Mouse (Mus musculus) left cerebral cortex, adult 2 months (tissue): ENCODE measurements around the gene Abcb6. TPM values are rescaled to one million over a fixed set of nuclear protein-coding genes. Genes with fewer than 3 reads are reported as not detected.

Experiments
- DNase-seq, 2 experiments: peaks; one replicate each; pipeline ENCODE4 v3.0.0; 2021 to 2022; ENCODE audit warnings: low spot score in 2 of 2, mixed read lengths in 1 of 2; ENCODE audit errors: extremely low spot score in 1 of 2
- H3K27ac ChIP-seq: fragments of 200-600 bp; 2 replicates; pipeline ENCODE4 v1.8.1; 2022
- H3K4me3 ChIP-seq: fragments of 200-600 bp; 2 replicates; pipeline ENCODE4 v1.8.1; 2022
- CTCF ChIP-seq: fragments of 200-600 bp; IDR thresholded peaks from 2 replicates; pipeline ENCODE4 v1.8.1; 2022; ENCODE audit warnings: antibody characterized with exemption, mild to moderate bottlenecking, moderate library complexity
- intact Hi-C: fragments of 180-260 bp; cut with DNase I; formaldehyde crosslinking; loops from one replicate; pipeline ENCODE4 v1.15.1; 2025
- total RNA-seq, 2 experiments: library from RNA; stranded (reverse); gene quantifications; 2 replicates each; pipeline ENCODE4 v1.2.3; 2021

Abcb6 gene
- total RNA-seq, 2 experiments from 2014 or later: 24.9 to 25.4 TPM

DNA sequence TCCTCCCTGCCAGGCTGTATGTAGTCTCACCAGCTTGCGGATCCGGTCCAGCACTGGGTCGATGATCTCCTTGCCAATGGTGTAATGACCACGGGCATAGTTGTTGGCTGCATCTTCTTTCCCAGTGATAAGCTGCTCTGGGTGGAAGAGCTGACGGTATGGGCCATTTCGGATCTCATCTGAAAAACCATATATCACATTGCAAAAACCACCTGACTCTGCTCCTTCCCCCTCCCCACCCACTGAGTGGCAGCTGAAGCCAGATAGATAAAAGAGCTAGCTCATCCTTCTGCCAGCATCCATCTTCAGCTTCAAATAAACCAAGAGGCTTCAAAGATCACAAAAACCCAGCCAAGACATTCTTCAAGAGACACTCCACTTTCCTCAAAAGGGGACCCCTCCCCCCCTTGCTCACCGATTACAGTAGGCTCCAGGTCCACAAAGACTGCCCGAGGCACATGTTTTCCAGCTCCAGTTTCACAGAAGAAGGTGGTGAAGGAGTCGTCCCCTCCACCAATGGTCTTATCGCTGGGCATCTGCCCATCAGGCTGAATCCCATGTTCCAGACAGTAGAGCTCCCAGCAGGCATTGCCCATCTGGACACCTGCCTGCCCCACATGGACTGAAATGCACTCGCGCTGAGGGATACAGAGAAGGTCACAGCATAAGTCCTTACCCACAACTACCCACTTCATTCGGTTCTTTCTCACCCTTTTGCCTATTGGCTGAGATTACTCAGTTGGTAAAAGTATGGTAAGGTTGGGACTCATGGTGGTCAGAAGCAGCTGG is 36.8 kb upstream of the Abcb6 start:
- intact Hi-C loops: loop anchor here (5.0 kb wide), 2 partner anchors 35 kb away; partner anchors contain the start of gene Abcb6
- Histone ChIP-seq H3K27ac (peak overlapping the region; percentile 92), H3K4me3 (peak overlapping the region; percentile 79)
- no peak for TF ChIP-seq CTCF
- no peak for DNase-seq

- intact Hi-C loops: loop anchor here (5.0 kb wide), 2 partner anchors 33 to 37 kb away; partner anchors contain the start of gene Abcb6
- TF ChIP-seq CTCF: no peak
- Histone ChIP-seq H3K4me3 (peak overlapping the region; percentile 9; the same call in 1 of the 2 replicates), H3K27ac (peak overlapping the region; percentile 29; the same call in 1 of the 2 replicates)
- no peak for DNase-seq
Observed at GRCm38 (mm10) chr1:75215785-75216184, 35.6 kb upstream of the Abcb6 start.

DNA sequence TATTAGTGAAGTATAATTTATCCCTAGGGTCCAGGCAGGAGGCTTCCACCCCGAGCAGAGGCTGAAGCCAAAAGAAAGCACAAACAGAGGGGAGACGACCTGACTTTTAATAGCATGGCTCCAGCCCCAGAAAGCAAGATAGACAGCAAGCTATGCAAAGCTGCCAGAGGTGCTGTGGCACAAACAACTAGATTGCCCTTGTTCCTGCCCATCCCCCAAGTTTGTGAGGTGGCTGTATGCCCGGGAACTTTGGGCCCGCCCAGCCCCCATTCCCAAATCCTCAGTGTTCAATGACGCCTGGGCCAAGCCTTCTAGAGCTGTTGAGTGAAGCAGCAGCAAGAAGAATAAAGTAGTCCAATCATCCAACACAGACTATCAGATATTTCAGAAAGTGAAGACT is 34.7 kb upstream of the Abcb6 start:
- DNase-seq: peak; percentile 56 to 68
- H3K27ac ChIP-seq: peak overlapping the region; percentile 29; the same call in 1 of the 2 replicates
- intact Hi-C loops: loop anchor here (5.0 kb wide), 2 partner anchors 33 to 37 kb away; partner anchors contain the start of gene Abcb6
- H3K4me3 ChIP-seq: no peak overlapping the region
- no peak for TF ChIP-seq CTCF

- Histone ChIP-seq H3K27ac (peak overlapping the region; percentile 53), H3K4me3 (no peak overlapping the region)
- intact Hi-C loops: no loop called here
- no peak for DNase-seq
- no peak for TF ChIP-seq CTCF
Observed at GRCm38 (mm10) chr1:75214442-75214841, 34.2 kb upstream of the Abcb6 start.

DNA sequence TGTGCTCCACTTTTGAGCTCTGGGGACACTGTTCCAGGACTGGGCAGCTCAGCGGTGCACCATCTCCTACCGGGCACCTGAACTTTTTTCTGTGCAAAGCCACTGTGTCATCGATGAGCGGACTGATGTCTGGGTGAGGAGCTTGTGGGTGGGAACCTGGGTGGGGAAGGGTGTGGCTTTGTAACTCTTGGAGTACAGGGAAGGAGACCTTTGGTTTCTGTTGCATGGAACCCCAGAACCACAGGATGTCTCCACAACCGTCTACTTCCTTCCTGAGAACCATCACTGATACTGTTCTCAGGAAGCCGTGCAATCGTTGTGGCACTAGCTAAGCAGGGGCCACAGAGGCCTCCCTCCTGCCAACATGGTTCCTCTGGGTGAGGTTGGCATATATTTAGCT is 32.9 kb upstream of the Abcb6 start:
- intact Hi-C loops: no loop called here
- DNase-seq: no peak
- TF ChIP-seq CTCF: no peak
- Histone ChIP-seq H3K27ac (no peak overlapping the region), H3K4me3 (no peak overlapping the region)

DNA sequence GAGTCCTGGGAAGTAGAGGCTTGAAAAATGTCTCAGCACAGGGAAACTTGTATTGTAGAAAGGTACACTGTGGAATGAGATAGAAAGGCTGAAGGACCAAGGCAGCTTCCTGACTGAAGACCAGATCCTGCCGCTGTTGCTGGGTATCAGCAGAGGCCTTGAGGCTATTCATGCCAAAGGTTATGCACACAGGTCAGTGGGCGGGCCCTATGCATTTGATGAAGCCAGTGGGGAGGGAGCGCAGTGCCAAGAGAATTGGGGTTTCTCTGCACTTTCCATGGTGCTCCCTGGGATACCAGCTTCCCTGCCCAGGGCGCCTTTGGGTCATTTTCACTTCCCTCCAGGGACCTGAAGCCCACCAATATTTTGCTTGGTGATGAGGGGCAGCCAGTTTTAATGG is 32.4 kb upstream of the Abcb6 start:
- TF ChIP-seq CTCF: no peak
- H3K27ac ChIP-seq: no peak overlapping the region
- intact Hi-C loops: no loop called here
- H3K4me3 ChIP-seq: no peak overlapping the region
- no peak for DNase-seq

- intact Hi-C loops: no loop called here
- Histone ChIP-seq H3K27ac (peak overlapping the region; percentile 88), H3K4me3 (peak overlapping the region; percentile 95)
- no peak for DNase-seq
- TF ChIP-seq CTCF: no peak
Observed at GRCm38 (mm10) chr1:75211141-75211708, 31.0 kb upstream of the Abcb6 start.

- peak; percentile 95 to 96 for DNase-seq
- intact Hi-C loops: no loop called here
- Histone ChIP-seq H3K27ac (peak within 1 kb of the TSS; percentile 88), H3K4me3 (peak within 1 kb of the TSS; percentile 95)
- no peak for TF ChIP-seq CTCF
Observed at GRCm38 (mm10) chr1:75210136-75211087, 30.2 kb upstream of the Abcb6 start, which contains the start of the genes Glb1l and Stk16. Gene Glb1l, minus strand, starts transcription at chr1:75210813. Gene Stk16, plus strand, starts transcription at chr1:75210838.

DNA sequence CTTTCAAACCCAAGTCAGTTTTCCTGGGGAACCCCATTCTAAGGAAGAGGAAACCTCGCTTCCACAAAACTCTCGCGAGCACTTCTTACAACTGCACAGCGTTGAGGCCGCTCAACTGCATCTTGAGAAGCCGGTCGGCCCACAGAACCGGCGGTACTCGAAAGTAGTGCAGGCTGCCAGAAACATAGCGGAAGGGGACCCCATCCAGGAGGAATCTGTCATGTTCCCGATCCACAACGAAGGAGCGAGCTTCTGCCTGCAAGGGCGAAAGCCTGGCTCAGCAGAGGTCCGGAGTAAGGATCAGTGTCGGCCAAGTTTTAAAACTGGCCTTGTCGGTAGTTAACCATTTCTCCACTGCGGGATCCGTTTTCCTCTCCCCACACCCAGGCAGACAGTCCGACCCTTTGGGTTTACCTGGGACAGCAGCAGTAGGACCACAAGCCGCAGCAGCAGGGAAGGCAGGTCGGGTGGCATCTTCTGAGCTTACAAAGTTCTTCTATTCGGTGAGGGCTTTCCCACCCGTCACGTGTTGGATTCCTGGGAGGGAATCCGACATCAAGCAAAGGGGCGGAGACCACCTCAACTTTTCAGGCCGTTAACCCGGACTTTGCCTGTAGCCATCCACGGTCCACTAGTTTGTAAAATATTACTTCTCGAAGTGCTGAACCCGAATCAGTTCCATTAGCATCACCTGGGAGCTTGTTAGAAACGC is 28.9 kb upstream of the Abcb6 start:
- no peak for DNase-seq
- intact Hi-C loops: no loop called here
- no peak; the same call in 1 of the 2 replicates for TF ChIP-seq CTCF
- Histone ChIP-seq H3K4me3 (peak overlapping the region; percentile 33), H3K27ac (no peak overlapping the region)

GRCm38 (mm10) chr1:75201236-75201635 is 21.0 kb upstream of the Abcb6 start:
- no peak for DNase-seq

GRCm38 (mm10) chr1:75192452-75192851 is 12.3 kb upstream of the Abcb6 start:
- TF ChIP-seq CTCF: no peak
- intact Hi-C loops: no loop called here
- DNase-seq: no peak
- Histone ChIP-seq H3K27ac (peak overlapping the region; percentile 89), H3K4me3 (peak overlapping the region; percentile 60)

More at GRCm38 (mm10) chr1:75201236-75201635, 21.0 kb upstream of the Abcb6 start:
- no peak overlapping the region for H3K4me3 ChIP-seq
- intact Hi-C loops: no loop called here
- no peak for TF ChIP-seq CTCF
- H3K27ac ChIP-seq: no peak overlapping the region
